Mouse (Mus musculus) heart, embryonic 14.5 days (tissue): ENCODE results near the gene Scarb1. TPM values are rescaled to one million over a fixed set of nuclear protein-coding genes. Genes with fewer than 3 reads are reported as not detected.

Experiments used
- ATAC-seq: fragments of 200-750 bp; cut with Nextera tagmentation; 2 replicates; pipeline ENCODE4 v1.8.0; 2017; ENCODE audit warnings: low read depth, moderate TSS enrichment; ENCODE audit not compliant: insufficient number of reproducible peaks, insufficient read depth, low FRiP score
- H3K27ac ChIP-seq, 2 experiments: fragments of 200-500 bp in 1 of 2; fragments of 300-500 bp in 1 of 2; sonication (generic) in 1 of 2; replicated peaks in 1 of 2; 2 replicates each; pipeline ENCODE4 v1.5.1; 2012 to 2014; ENCODE audit warnings: low read depth in 2 of 2, low read length in 2 of 2, control low read depth in 1 of 2, mild to moderate bottlenecking in 1 of 2, mixed read lengths in 1 of 2; ENCODE audit not compliant: control insufficient read depth in 1 of 2, insufficient read depth in 1 of 2
- H3K27me3 ChIP-seq: fragments of 300-500 bp; sonication (generic); 2 replicates; pipeline ENCODE4 v1.6.1; 2014; ENCODE audit warnings: mild to moderate bottlenecking, low read length, control low read depth; ENCODE audit not compliant: control insufficient read depth, insufficient read depth
- H3K36me3 ChIP-seq: fragments of 300-500 bp; sonication (generic); 2 replicates; pipeline ENCODE4 v1.6.1; 2014; ENCODE audit warnings: mild to moderate bottlenecking, control low read depth, low read length, mixed read lengths; ENCODE audit not compliant: control insufficient read depth, insufficient read depth
- H3K4me1 ChIP-seq, 2 experiments: fragments of 200-500 bp in 1 of 2; fragments of 300-500 bp in 1 of 2; sonication (generic) in 1 of 2; 2 replicates each; pipeline ENCODE4 v1.6.1; 2012 to 2014; ENCODE audit warnings: low read length in 2 of 2, control low read depth in 1 of 2, mixed read lengths in 1 of 2; ENCODE audit not compliant: control insufficient read depth in 2 of 2, insufficient read depth in 2 of 2
- H3K4me2 ChIP-seq: fragments of 300-500 bp; sonication (generic); 2 replicates; pipeline ENCODE4 v1.6.1; 2014; ENCODE audit warnings: mild to moderate bottlenecking, low read length
- H3K4me3 ChIP-seq, 2 experiments: fragments of 200-500 bp in 1 of 2; fragments of 300-500 bp in 1 of 2; sonication (generic) in 1 of 2; 2 replicates each; pipeline ENCODE4 v1.5.1; 2012 to 2014; ENCODE audit warnings: low read length in 2 of 2, mild to moderate bottlenecking in 2 of 2, control low read depth in 1 of 2, low read depth in 1 of 2, moderate library complexity in 1 of 2; ENCODE audit not compliant: control insufficient read depth in 1 of 2, insufficient read depth in 1 of 2
- H3K9ac ChIP-seq: fragments of 300-500 bp; sonication (generic); 2 replicates; pipeline ENCODE4 v1.6.1; 2014; ENCODE audit warnings: mild to moderate bottlenecking, low read length
- H3K9me3 ChIP-seq: fragments of 300-500 bp; sonication (generic); 2 replicates; pipeline ENCODE4 v1.6.1; 2016; ENCODE audit warnings: low read length, control low read depth; ENCODE audit not compliant: control insufficient read depth
- WGBS: fragments of 180-500 bp; shearing (Covaris S2); extraction: QIAGEN DNeasy Blood & Tissue Kit; methylation state at CpG from one replicate; pipeline ENCODE4 v1.1.7; 2014; 5-methylcytosine and 5-hydroxymethylcytosine counted together
- polyA plus RNA-seq: library from polyadenylated mRNA; unstranded; fragments of >200 nt; fragmentation: Nextera tagmentation; extraction: Ambion mirVana; gene quantifications from 2 replicates; pipeline ENCODE4 v1.2.1, GENCODE M21; 2014

Scarb1 gene
- polyA plus RNA-seq, 1 experiment from 2014 or later: 61.6 TPM

GRCm38 (mm10) chr5:125245534-125246151, 95.3 kb downstream of the Scarb1 start:
- 5% methylated on average over 26 of the region's 27 CpGs for WGBS
- Histone ChIP-seq H3K9ac (peak overlapping the region; percentile 53), H3K9me3 (no peaks in the 10 kb centered on the region), H3K4me3 (peak overlapping the region; percentile 5 to 32), H3K27me3 (no peaks in the 10 kb centered on the region), H3K4me1 (peaks cover 11 to 24% of the 10 kb centered on the region in 2 experiments; a peak in 3 of 4 replicates), H3K4me2 (peak overlapping the region; percentile 69), H3K27ac (no peak overlapping the region), H3K36me3 (no peaks in the 10 kb centered on the region)
- no peak; the same call in 1 of the 2 replicates for ATAC-seq

- Histone ChIP-seq H3K9me3 (no peaks in the 10 kb centered on the region), H3K36me3 (no peaks in the 10 kb centered on the region), H3K27ac (0 out of 4 replicates have a peak overlapping the region, but pooled peaks of 1 of the 2 experiments have one; percentile 14), H3K27me3 (no peaks in the 10 kb centered on the region), H3K4me3 (peak overlapping the region in 1 of 2 experiments; percentile 32; a peak in 2 of 4 replicates), H3K9ac (peak overlapping the region; percentile 53; the same call in 1 of the 2 replicates), H3K4me1 (peaks cover 11 to 24% of the 10 kb centered on the region in 2 experiments; a peak in 3 of 4 replicates), H3K4me2 (peak overlapping the region; percentile 69)
- ATAC-seq: no peak
- 13% methylated on average over 12 of the region's 13 CpGs for WGBS
Measured at GRCm38 (mm10) chr5:125244825-125245533, 95.9 kb downstream of the Scarb1 start.

DNA sequence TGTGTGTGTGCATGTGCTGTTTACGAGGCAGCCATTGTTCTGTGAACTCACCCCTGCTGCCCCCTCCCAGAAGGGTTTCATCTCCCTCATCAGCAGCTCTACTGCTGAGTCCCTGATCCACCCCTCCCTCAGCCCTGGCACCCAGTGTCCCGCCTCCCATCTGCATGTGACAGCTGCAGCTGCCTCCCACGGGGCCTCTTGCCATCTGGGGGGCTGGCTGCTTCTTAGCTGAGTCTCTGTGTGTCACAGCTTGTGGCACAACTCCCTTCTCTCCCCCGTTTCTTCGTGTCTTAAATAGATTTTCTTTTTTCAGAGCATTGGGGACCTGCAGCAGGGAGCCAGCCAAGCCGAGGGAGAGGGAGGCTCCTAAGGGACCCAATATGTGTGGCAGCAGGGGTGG, 97.0 kb downstream of the Scarb1 start:
- WGBS: 61% methylated on average over 6 of the region's 6 CpGs
- Histone ChIP-seq H3K9me3 (no peaks in the 10 kb centered on the region), H3K4me1 (peaks cover 8 to 20% of the 10 kb centered on the region in 2 experiments; a peak in 3 of 4 replicates)

DNA sequence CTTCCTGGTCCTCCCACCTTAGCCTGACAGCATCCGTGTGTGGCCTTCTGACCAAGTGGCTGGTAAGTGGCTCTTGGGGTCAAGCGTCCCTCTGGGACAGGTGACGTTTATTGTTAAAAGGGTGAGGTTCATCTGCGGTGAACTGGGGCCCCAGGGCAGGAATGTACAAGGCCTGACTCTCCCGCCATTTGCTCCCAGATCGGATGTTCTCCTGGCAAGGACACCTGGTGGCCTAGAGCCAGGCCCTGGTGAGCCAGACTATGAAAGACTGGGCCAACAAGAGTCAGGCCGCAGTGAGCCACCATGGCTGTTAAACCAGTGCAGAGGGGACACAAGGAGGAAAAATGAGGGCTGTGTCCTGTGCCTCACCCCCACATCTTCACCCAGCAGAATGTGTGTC, 98.8 kb downstream of the Scarb1 start:
- Histone ChIP-seq H3K36me3 (no peaks in the 10 kb centered on the region), H3K9ac (no peak overlapping the region), H3K27ac (no peak overlapping the region), H3K4me3 (no peak overlapping the region), H3K4me2 (no peak overlapping the region), H3K27me3 (no peaks in the 10 kb centered on the region), H3K4me1 (peaks cover 12 to 20% of the 10 kb centered on the region in 2 experiments), H3K9me3 (no peaks in the 10 kb centered on the region)
- no peak for ATAC-seq
- WGBS: 69% methylated on average over 7 of the region's 7 CpGs

More for the DNA sequence above, 97.0 kb downstream of the Scarb1 start:
- Histone ChIP-seq H3K27me3 (no peaks in the 10 kb centered on the region), H3K27ac (no peak overlapping the region), H3K9ac (no peak overlapping the region), H3K4me2 (no peak overlapping the region), H3K36me3 (no peaks in the 10 kb centered on the region), H3K4me3 (no peak overlapping the region)
- no peak for ATAC-seq

- Histone ChIP-seq H3K27ac (no peak overlapping the region), H3K4me3 (no peak overlapping the region), H3K9me3 (no peaks in the 10 kb centered on the region), H3K36me3 (no peaks in the 10 kb centered on the region), H3K4me1 (peaks cover 12 to 20% of the 10 kb centered on the region in 2 experiments), H3K27me3 (no peaks in the 10 kb centered on the region), H3K9ac (no peak overlapping the region), H3K4me2 (no peak overlapping the region)
- no peak; the same call in 1 of the 2 replicates for ATAC-seq
- WGBS: 36% methylated on average over 6 of the region's 7 CpGs
Measured at GRCm38 (mm10) chr5:125241627-125242026, 99.3 kb downstream of the Scarb1 start.

DNA sequence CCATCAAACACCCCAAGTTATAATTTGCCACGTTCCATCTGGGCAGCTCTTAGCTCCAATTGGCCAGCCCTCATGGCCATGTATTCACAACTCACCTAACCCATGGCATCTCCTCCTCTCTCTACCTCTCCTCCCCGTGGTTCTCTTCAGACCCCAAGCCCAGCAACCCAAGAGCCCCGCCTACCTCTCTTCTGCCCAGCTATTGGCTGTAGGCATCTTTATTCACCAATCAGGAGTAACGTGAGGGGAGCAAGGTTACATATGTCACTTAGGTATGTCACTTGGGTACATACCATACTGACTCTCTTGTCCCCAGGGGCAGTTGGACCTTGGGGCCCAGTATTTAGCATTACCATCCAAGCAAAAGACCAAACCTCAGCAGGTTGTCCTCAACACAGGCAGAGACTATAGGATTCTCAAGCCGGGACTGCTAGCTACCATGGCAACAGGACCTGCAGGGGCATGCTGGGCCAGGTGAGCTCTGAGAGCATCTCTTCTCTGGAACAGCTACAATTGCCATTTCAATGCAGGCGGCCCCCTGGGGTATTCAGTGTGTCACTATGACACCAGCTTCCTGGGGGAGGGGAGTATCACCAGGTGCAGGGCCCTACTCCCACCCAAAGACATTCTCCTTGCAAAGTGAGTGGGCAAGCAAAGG, 100.6 kb downstream of the Scarb1 start:
- H3K27me3 ChIP-seq: no peaks in the 10 kb centered on the region
- H3K4me1 ChIP-seq: peaks cover 10 to 11% of the 10 kb centered on the region in 2 experiments
- no peak overlapping the region for H3K27ac ChIP-seq
- H3K9ac ChIP-seq: no peak overlapping the region
- 19% methylated on average over 6 of the region's 6 CpGs for WGBS
- H3K4me2 ChIP-seq: no peak overlapping the region
- H3K36me3 ChIP-seq: no peaks in the 10 kb centered on the region
- H3K4me3 ChIP-seq: no peak overlapping the region
- 0 out of 2 replicates have a peak, but pooled peaks cover 1% of the 10 kb centered on the region for H3K9me3 ChIP-seq
- no peak for ATAC-seq

DNA sequence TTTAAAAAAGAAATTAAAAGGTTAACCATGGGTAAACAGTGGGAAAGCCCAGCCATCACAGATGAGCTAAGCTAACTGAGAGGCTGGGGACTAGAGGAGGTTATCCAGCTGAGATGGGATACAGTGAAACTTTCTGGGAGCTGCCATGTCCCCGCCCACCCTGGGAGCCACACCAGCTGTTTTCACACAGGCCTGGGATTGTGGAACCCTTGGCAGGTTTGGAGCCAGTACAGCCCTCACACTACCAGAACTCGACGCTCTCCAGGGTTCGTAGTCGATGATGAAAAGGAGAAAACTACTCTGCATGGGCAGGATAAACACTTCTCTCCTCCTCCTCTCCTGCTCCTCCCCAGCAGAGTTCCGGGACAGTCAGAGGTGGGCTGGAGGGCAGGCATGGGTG, 105.0 kb downstream of the Scarb1 start:
- ATAC-seq: no peak
- Histone ChIP-seq H3K27me3 (no peaks in the 10 kb centered on the region), H3K4me2 (no peak overlapping the region), H3K4me1 (peaks cover 8 to 12% of the 10 kb centered on the region in 2 experiments), H3K4me3 (no peak overlapping the region), H3K27ac (no peak overlapping the region), H3K9me3 (0 out of 2 replicates have a peak, but pooled peaks cover 3% of the 10 kb centered on the region), H3K9ac (no peak overlapping the region), H3K36me3 (no peaks in the 10 kb centered on the region)
- 43% methylated on average over 6 of the region's 6 CpGs for WGBS
